Mouse (Mus musculus) effector memory CD4-positive, alpha-beta T cell, adult 7 months (primary cell): Measurements from ENCODE around the gene Tsc22d2. TPM values are rescaled to one million over a fixed set of nuclear protein-coding genes. Genes with fewer than 3 reads are reported as not detected.

Experiments used
- polyA plus RNA-seq: library from polyadenylated mRNA; unstranded; fragments of 100-300 nt; shearing (Covaris generic); gene quantifications from one replicate; pipeline ENCODE4 v1.2.1, GENCODE M21; 2017

Gene Tsc22d2
- 79.3 TPM for polyA plus RNA-seq

GRCm38 (mm10) chr3:58414234-58414938 lies at the start of gene Tsc22d2:
TSS of gene Tsc22d2 (plus strand) at chr3:58414715.

Other genes starting within 250 kb of the Tsc22d2 start
- gene Eif2a, start 111.1 kb downstream of the Tsc22d2 start, polyA plus RNA-seq: 25.7 TPM
- 188 TPM for gene Serp1, start 111.2 kb downstream of the Tsc22d2 start, polyA plus RNA-seq
- 17.8 TPM for gene Selenot, start 161.9 kb downstream of the Tsc22d2 start, polyA plus RNA-seq
- gene Erich6, start 222.5 kb downstream of the Tsc22d2 start, polyA plus RNA-seq: 0.51 TPM